Mouse (Mus musculus): Measurements from ENCODE around the gene Wbp2. TPM values are rescaled to one million over a fixed set of nuclear protein-coding genes. Genes with fewer than 3 reads are reported as not detected.
"Not testable (repeated sequence)": the region's sequence is repeated elsewhere in the genome, so short reads cannot be mapped to it uniquely, and the experiment has no call there.

Gene Wbp2
- polyA plus RNA-seq, 1 experiment = 253 TPM

DNA sequence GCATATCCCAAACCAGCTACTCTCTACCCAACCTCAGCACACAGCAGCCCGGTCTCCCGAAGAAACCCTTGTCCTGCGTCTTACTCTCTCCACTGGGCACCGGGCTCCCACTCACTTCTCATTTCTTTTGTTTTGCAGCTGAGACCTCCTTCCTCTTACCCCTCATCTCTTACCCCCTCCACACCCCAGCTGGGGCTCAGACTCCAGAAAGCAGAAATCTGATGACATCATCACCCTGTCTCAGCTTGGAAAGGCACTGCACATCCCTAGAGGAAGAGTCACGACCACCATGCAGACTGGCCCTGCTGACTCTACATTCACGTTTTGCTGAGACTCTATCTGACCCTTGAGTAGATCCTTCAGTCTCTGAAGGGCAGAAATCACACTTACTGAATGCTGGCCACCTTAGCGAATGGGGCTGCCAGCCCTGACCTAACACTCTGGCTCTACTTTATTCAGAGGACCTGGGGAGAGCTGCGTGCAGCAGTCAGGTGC, 43.2 kb upstream of the Wbp2 start:
- TF ChIP-seq CTCF (IDR thresholded peaks at IDR 0.05; ENCODE audit: control insufficient read depth, insufficient read depth, insufficient replicate concordance, low read depth, low read length) (no peak), POLR2A (IDR thresholded peaks at IDR 0.05; ENCODE audit: control insufficient read depth, low read depth, low read length) (no peak)
- Histone ChIP-seq H3K27ac (ENCODE audit: control insufficient read depth, insufficient read depth, low read depth, low read length) (peak overlapping the region; percentile 12), H3K4me3 (ENCODE audit: control insufficient read depth, low read depth, low read length) (peak overlapping the region; percentile 86), H3K36me3 (ENCODE audit: control insufficient read depth, insufficient read depth, low read length) (no peaks in the 10 kb centered on the region; the same call in 1 of the 2 replicates), H3K4me1 (ENCODE audit: control insufficient read depth, insufficient read depth, low read length) (peaks cover 15% of the 10 kb centered on the region), H3K27me3 (ENCODE audit: control insufficient read depth, insufficient read depth, low read length) (no peaks in the 10 kb centered on the region)

DNA sequence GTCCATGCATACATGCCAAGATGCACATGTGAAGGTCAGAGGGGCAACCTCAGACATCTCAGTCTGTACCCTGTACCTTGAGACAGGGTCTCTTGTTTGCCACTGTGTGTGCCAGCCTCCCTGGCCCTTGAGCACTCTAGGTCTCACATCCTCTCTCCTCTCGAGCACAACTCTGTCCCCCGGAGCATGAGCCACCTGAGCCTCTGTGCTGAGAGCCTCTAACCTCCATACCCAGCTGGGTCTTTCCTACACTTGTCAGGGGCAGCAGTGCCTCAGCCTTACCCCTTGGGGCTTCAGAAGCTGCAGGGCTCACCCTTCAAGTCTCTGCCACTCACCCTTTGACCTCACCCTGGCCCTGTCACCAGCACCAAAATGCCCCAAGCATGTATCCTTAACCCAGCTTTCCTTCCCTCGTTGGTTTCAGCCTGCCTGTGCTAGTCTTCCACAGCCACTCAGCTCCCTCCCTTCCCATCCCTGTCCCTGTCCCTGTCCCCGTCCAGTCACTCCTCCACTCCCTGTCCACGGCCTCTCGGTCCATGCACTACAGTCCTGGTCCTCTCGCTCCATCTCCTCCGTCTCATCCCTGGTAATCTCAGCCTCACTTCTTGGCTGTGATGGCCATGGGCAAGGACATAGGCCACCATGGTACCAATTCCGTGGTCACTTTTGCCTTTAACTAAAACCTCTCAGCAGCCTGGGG, 42.4 kb upstream of the Wbp2 start:
- TF ChIP-seq POLR2A (IDR thresholded peaks at IDR 0.05; ENCODE audit: control insufficient read depth, low read depth, low read length) = no peak
- no peak for TF ChIP-seq CTCF (IDR thresholded peaks at IDR 0.05; ENCODE audit: control insufficient read depth, insufficient read depth, insufficient replicate concordance, low read depth, low read length)
- Histone ChIP-seq H3K4me1 (ENCODE audit: control insufficient read depth, insufficient read depth, low read length) (peaks cover 15% of the 10 kb centered on the region), H3K27ac (ENCODE audit: control insufficient read depth, insufficient read depth, low read depth, low read length) (no peak overlapping the region), H3K4me3 (ENCODE audit: control insufficient read depth, low read depth, low read length) (no peak overlapping the region), H3K36me3 (ENCODE audit: control insufficient read depth, insufficient read depth, low read length) (no peaks in the 10 kb centered on the region; the same call in 1 of the 2 replicates), H3K27me3 (ENCODE audit: control insufficient read depth, insufficient read depth, low read length) (no peaks in the 10 kb centered on the region)

DNA sequence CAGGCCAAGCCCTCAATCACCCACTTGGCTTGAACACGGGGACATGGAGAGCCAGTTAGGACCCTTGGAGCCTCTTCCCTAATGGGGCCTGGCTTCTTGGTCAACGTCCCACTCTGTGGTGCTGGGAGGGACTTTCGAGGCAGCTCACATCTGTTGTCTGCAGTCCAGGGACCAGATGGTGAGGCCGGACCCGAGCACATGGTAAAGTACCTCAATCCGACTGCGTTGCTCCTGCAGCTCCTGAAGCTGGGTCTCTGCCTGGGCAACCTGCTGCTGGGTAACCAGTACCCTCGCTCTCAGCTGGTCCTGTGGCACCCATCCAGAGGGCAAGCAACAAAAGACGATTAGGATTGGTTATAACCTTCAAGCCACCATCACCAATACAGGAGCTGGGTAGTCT, 41.2 kb upstream of the Wbp2 start:
- Histone ChIP-seq H3K4me3 (ENCODE audit: control insufficient read depth, low read depth, low read length) (no peak overlapping the region), H3K4me1 (ENCODE audit: control insufficient read depth, insufficient read depth, low read length) (peaks cover 15% of the 10 kb centered on the region), H3K36me3 (ENCODE audit: control insufficient read depth, insufficient read depth, low read length) (no peaks in the 10 kb centered on the region), H3K27ac (ENCODE audit: control insufficient read depth, insufficient read depth, low read depth, low read length) (peak overlapping the region; percentile 51; the same call in 1 of the 2 replicates), H3K27me3 (ENCODE audit: control insufficient read depth, insufficient read depth, low read length) (no peaks in the 10 kb centered on the region)
- TF ChIP-seq CTCF (IDR thresholded peaks at IDR 0.05; ENCODE audit: control insufficient read depth, insufficient read depth, insufficient replicate concordance, low read depth, low read length) (no peak), POLR2A (IDR thresholded peaks at IDR 0.05; ENCODE audit: control insufficient read depth, low read depth, low read length) (no peak)

- Histone ChIP-seq H3K4me1 (ENCODE audit: control insufficient read depth, insufficient read depth, low read length) (peaks cover 15% of the 10 kb centered on the region), H3K36me3 (ENCODE audit: control insufficient read depth, insufficient read depth, low read length) (no peaks in the 10 kb centered on the region), H3K4me3 (ENCODE audit: control insufficient read depth, low read depth, low read length) (no peak within 1 kb of the TSS), H3K27ac (ENCODE audit: control insufficient read depth, insufficient read depth, low read depth, low read length) (peak within 1 kb of the TSS; percentile 51), H3K27me3 (ENCODE audit: control insufficient read depth, insufficient read depth, low read length) (no peaks in the 10 kb centered on the region)
- no peak for TF ChIP-seq POLR2A (IDR thresholded peaks at IDR 0.05; ENCODE audit: control insufficient read depth, low read depth, low read length)
- TF ChIP-seq CTCF (IDR thresholded peaks at IDR 0.05; ENCODE audit: control insufficient read depth, insufficient read depth, insufficient replicate concordance, low read depth, low read length) = no peak
These were observed 40.6 kb upstream of the Wbp2 start, which contains the start of gene Trim47 for GRCm38 (mm10) chr11:116127156-116127980. Trim47 (minus strand) TSS chr11:116127210.

DNA sequence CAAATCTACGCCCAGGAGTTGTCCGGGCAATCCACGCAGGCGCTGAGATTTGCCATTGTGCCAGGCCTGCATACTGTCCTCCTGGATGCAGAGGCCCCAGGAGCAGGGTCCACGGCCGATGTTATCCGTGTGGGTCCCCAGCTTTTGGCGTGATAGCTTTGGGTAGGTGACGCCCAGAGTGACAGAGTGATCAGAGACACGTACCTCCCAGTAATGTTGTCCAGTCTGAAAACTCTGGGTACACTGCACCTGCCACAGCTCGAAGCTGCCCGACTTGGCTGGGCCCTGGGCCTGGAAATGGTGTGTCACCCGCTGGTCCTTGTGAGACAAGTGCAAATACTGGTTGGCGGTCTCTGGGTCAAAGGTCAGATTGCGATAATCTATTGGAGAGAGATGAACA, 39.5 kb upstream of the Wbp2 start:
- H3K36me3 ChIP-seq (ENCODE audit: control insufficient read depth, insufficient read depth, low read length) = no peaks in the 10 kb centered on the region
- no peak overlapping the region for H3K4me3 ChIP-seq (ENCODE audit: control insufficient read depth, low read depth, low read length)
- H3K27me3 ChIP-seq (ENCODE audit: control insufficient read depth, insufficient read depth, low read length) = no peaks in the 10 kb centered on the region
- H3K27ac ChIP-seq (ENCODE audit: control insufficient read depth, insufficient read depth, low read depth, low read length) = no peak overlapping the region
- TF ChIP-seq POLR2A (IDR thresholded peaks at IDR 0.05; ENCODE audit: control insufficient read depth, low read depth, low read length) = no peak
- peaks cover 15% of the 10 kb centered on the region for H3K4me1 ChIP-seq (ENCODE audit: control insufficient read depth, insufficient read depth, low read length)

DNA sequence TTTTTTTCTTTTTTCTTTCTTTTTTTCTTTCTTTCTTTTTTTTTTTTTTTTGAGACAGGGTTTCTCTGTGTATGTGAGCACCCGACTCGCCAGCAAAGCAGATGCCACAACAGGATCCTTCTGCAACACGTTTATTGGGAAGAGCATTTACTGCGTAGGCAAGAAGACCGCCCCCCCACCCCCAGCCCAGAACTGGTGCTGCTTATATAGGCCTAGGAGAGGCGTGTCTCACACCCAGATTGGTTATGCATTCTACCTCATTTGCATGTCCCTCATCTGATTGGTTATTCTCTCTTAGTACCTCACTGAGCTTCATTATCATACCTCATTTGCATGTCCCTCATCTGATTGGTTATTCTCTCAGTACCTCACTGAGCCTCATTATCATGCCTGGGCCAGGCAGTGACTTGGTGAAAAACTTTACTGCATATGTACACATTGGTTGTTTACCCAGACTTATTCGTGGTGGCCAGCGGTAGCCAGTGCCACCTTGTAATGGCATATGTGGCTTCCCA, 35.0 kb upstream of the Wbp2 start:
- H3K27me3 ChIP-seq (ENCODE audit: control insufficient read depth, insufficient read depth, low read length); H3K4me1 ChIP-seq (ENCODE audit: control insufficient read depth, insufficient read depth, low read length): not testable (repeated sequence)

DNA sequence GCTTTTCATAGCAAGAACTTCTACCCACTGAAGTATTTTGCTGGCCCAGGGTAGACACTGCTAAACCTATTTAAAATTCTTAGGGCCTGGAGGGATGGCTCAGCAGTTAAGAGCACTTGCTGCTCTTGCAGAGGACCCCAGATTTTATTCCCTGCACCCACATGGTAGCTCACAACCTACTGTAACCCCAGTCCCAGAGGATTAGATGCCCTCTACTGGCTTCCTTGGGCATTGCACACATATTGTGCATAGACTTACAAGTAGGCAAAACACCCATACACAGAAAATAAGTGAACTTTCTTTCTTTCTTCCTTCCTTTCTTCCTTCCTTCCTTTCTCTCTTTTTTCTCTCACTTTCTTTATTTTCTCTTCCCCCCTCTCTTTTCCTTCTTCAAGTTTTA, 31.0 kb upstream of the Wbp2 start:
- Histone ChIP-seq H3K4me1 (ENCODE audit: control insufficient read depth, insufficient read depth, low read length) (no peaks in the 10 kb centered on the region), H3K4me3 (ENCODE audit: control insufficient read depth, low read depth, low read length) (no peak overlapping the region), H3K36me3 (ENCODE audit: control insufficient read depth, insufficient read depth, low read length) (no peaks in the 10 kb centered on the region), H3K27ac (ENCODE audit: control insufficient read depth, insufficient read depth, low read depth, low read length) (no peak overlapping the region), H3K27me3 (ENCODE audit: control insufficient read depth, insufficient read depth, low read length) (no peaks in the 10 kb centered on the region)
- TF ChIP-seq CTCF (IDR thresholded peaks at IDR 0.05; ENCODE audit: control insufficient read depth, insufficient read depth, insufficient replicate concordance, low read depth, low read length) = peak; percentile 8; the same call in 1 of the 2 replicates
- TF ChIP-seq POLR2A (IDR thresholded peaks at IDR 0.05; ENCODE audit: control insufficient read depth, low read depth, low read length) = no peak

More for the DNA sequence above, 35.0 kb upstream of the Wbp2 start:
- H3K27ac ChIP-seq (ENCODE audit: control insufficient read depth, insufficient read depth, low read depth, low read length); H3K4me3 ChIP-seq (ENCODE audit: control insufficient read depth, low read depth, low read length); H3K36me3 ChIP-seq (ENCODE audit: control insufficient read depth, insufficient read depth, low read length): not testable (repeated sequence)

Measured in testis, adult 2 months (tissue).